Comparison of ENCODE assay signal across 8 mouse cellular contexts in genomic region chr4:135205711-135206600, GRCm38 (mm10).
DNase-seq lines count a peak whose midpoint lies in the region; ATAC-seq and TF ChIP-seq lines count a peak whose summit lies in the region.

No protein-coding gene starts in this region.

- peak overlapping the region; percentile 82 for H3K4me2 ChIP-seq in lung, embryonic 16.5 days (ENCODE audit: low read depth, low read length)

- peaks cover 6% of the 10 kb centered on the region for H3K36me3 ChIP-seq in G1E (replicated peaks)
- H3K36me3 ChIP-seq in hindbrain, embryonic 10.5 days = peaks cover 9% of the 10 kb centered on the region
- H3K36me3 ChIP-seq in lung, embryonic 16.5 days (ENCODE audit: control insufficient read depth, insufficient read depth, low read length) = peaks cover 6% of the 10 kb centered on the region

- H3K9me3 ChIP-seq in G1E (replicated peaks) = no peaks in the 10 kb centered on the region
- peaks cover 7% of the 10 kb centered on the region; the same call in 1 of the 2 replicates for H3K9me3 ChIP-seq in hindbrain, embryonic 10.5 days
- H3K9me3 ChIP-seq in lung, embryonic 16.5 days (ENCODE audit: control insufficient read depth, low read length) = peaks cover 3% of the 10 kb centered on the region; the same call in 1 of the 2 replicates

- DNase-seq in G1E (ENCODE audit: low spot score) = peak; percentile 73
- DNase-seq in cerebellum, adult 2 months = peak; percentile 56 to 69
- DNase-seq in forelimb bud, embryonic 11.5 days (ENCODE audit: low read depth, low spot score) = peak; percentile 86
- DNase-seq in hindbrain, embryonic 10.5 days (ENCODE audit: low spot score) = peak; percentile 84
- peak; percentile 49 for DNase-seq in layer of hippocampus, adult 9-10 months (ENCODE audit: low spot score)
- peak; percentile 60 for DNase-seq in ovary, postnatal 10 days (ENCODE audit: low spot score)
- peak; percentile 91 to 96 for DNase-seq in thymus, postnatal 10 days (ENCODE audit: low spot score in 2 of 2)

- peak overlapping the region; percentile 57 for H3K9ac ChIP-seq in lung, embryonic 16.5 days (ENCODE audit: low read length)

- ATAC-seq in G1E (ENCODE audit: extremely low read depth, insufficient number of reproducible peaks, low FRiP score, poor library complexity, severe bottlenecking) = peak; percentile 85
- peak; percentile 70 for ATAC-seq in lung, embryonic 16.5 days (ENCODE audit: low read depth)

- H3K27ac ChIP-seq in cerebellum, adult 2 months (ENCODE audit: insufficient read depth, low read length) = no peak overlapping the region
- no peak overlapping the region for H3K27ac ChIP-seq in hindbrain, embryonic 10.5 days
- no peak overlapping the region for H3K27ac ChIP-seq in lung, embryonic 16.5 days (ENCODE audit: low read length)

- TF ChIP-seq CTCF in G1E (IDR thresholded peaks at IDR 0.05; ENCODE audit: low read depth, low read length) = peak; percentile 71
- TF ChIP-seq CTCF in cerebellum, adult 2 months (IDR thresholded peaks at IDR 0.05; ENCODE audit: borderline replicate concordance, insufficient read depth, low read depth, low read length) = peak; percentile 70

- peaks cover 39% of the 10 kb centered on the region for H3K4me1 ChIP-seq in G1E (ENCODE audit: insufficient read depth, low read depth, low read length)
- peaks cover 3% of the 10 kb centered on the region; the same call in 1 of the 2 replicates for H3K4me1 ChIP-seq in cerebellum, adult 2 months (ENCODE audit: control insufficient read depth, insufficient read depth, low read length)
- peaks cover 22% of the 10 kb centered on the region for H3K4me1 ChIP-seq in hindbrain, embryonic 10.5 days (replicated peaks)
- peaks cover 8% of the 10 kb centered on the region for H3K4me1 ChIP-seq in lung, embryonic 16.5 days (replicated peaks; ENCODE audit: control insufficient read depth, insufficient read depth, low read length)

- peak overlapping the region; percentile 72 for H3K4me3 ChIP-seq in G1E (ENCODE audit: low read depth, low read length)
- H3K4me3 ChIP-seq in cerebellum, adult 2 months (replicated peaks; ENCODE audit: insufficient read depth, low read depth, low read length) = peak overlapping the region; percentile 20
- H3K4me3 ChIP-seq in hindbrain, embryonic 10.5 days = peak overlapping the region; percentile 52
- peak overlapping the region; percentile 45 for H3K4me3 ChIP-seq in lung, embryonic 16.5 days (ENCODE audit: low read length)

- no peak for TF ChIP-seq POLR2A in cerebellum, adult 2 months (IDR thresholded peaks at IDR 0.05; ENCODE audit: borderline replicate concordance, insufficient read depth, low read length)

- peaks cover 26% of the 10 kb centered on the region; the same call in 1 of the 2 replicates for H3K27me3 ChIP-seq in G1E (ENCODE audit: insufficient read depth, low read length)
- peaks cover 11% of the 10 kb centered on the region; the same call in 1 of the 2 replicates for H3K27me3 ChIP-seq in cerebellum, adult 2 months (ENCODE audit: control insufficient read depth, insufficient read depth, low read length)
- H3K27me3 ChIP-seq in hindbrain, embryonic 10.5 days (ENCODE audit: insufficient read depth, poor library complexity, severe bottlenecking) = peaks cover 64% of the 10 kb centered on the region
- peaks cover 16% of the 10 kb centered on the region for H3K27me3 ChIP-seq in lung, embryonic 16.5 days (ENCODE audit: control insufficient read depth, insufficient read depth, low read depth, low read length)

- 6% methylated on average over 47 of the region's 47 CpGs for WGBS in cerebellum, adult 2 months
- 2% methylated on average over 47 of the region's 47 CpGs for WGBS in hindbrain, embryonic 10.5 days
- 2% methylated on average over 40 of the region's 47 CpGs for WGBS in lung, embryonic 16.5 days

Comparison
In these comparisons a context has a peak if more than half of its experiments do, and no peak if none do; other contexts are left out.
1. H3K4me3 ChIP-seq: peak in every context shown above with its lines; median percentile 72 in G1E; 52 in hindbrain, embryonic 10.5 days; 45 in lung, embryonic 16.5 days; 20 in cerebellum, adult 2 months.